Mouse (Mus musculus) testis, adult 2 months (tissue): ENCODE results near the gene Mast4. TPM values are rescaled to one million over a fixed set of nuclear protein-coding genes. Genes with fewer than 3 reads are reported as not detected.

Experiments used
- H3K27ac ChIP-seq: fragments of 200-500 bp; 2 replicates; pipeline ENCODE4 v1.5.1; 2012; ENCODE audit warnings: low read depth, low read length; ENCODE audit not compliant: control insufficient read depth, insufficient read depth
- H3K27me3 ChIP-seq: fragments of 200-500 bp; 2 replicates; pipeline ENCODE4 v1.6.1; 2012; ENCODE audit warnings: mild to moderate bottlenecking, low read length, moderate library complexity; ENCODE audit not compliant: control insufficient read depth, insufficient read depth
- H3K36me3 ChIP-seq: fragments of 200-500 bp; 2 replicates; pipeline ENCODE4 v1.6.1; 2012; ENCODE audit warnings: mild to moderate bottlenecking, low read length; ENCODE audit not compliant: control insufficient read depth, insufficient read depth
- H3K4me1 ChIP-seq: fragments of 200-500 bp; 2 replicates; pipeline ENCODE4 v1.6.1; 2012; ENCODE audit warnings: low read length; ENCODE audit not compliant: control insufficient read depth, insufficient read depth
- H3K4me3 ChIP-seq: fragments of 200-500 bp; 2 replicates; pipeline ENCODE4 v1.5.1; 2012; ENCODE audit warnings: low read depth, mild to moderate bottlenecking, low read length, moderate library complexity, mixed read lengths; ENCODE audit not compliant: control insufficient read depth
- CTCF ChIP-seq: fragments of 200-500 bp; IDR thresholded peaks from 2 replicates; pipeline ENCODE4 v1.5.1; 2012; ENCODE audit warnings: low read depth, mild to moderate bottlenecking, inconsistent platforms, low read length, moderate library complexity; ENCODE audit not compliant: control insufficient read depth, insufficient read depth, insufficient replicate concordance
- POLR2A ChIP-seq: fragments of 200-500 bp; IDR thresholded peaks from 2 replicates; pipeline ENCODE4 v1.6.1; 2012; ENCODE audit warnings: low read depth, mild to moderate bottlenecking, inconsistent platforms, low read length, moderate library complexity; ENCODE audit not compliant: control insufficient read depth
- polyA plus RNA-seq: library from polyadenylated mRNA; depleted of rRNA; stranded (reverse); fragments of >200 nt; gene quantifications from 2 replicates; pipeline ENCODE4 v1.2.3, GENCODE M21; 2012

Mast4 gene
- polyA plus RNA-seq, 1 experiment = 5.3 TPM

DNA sequence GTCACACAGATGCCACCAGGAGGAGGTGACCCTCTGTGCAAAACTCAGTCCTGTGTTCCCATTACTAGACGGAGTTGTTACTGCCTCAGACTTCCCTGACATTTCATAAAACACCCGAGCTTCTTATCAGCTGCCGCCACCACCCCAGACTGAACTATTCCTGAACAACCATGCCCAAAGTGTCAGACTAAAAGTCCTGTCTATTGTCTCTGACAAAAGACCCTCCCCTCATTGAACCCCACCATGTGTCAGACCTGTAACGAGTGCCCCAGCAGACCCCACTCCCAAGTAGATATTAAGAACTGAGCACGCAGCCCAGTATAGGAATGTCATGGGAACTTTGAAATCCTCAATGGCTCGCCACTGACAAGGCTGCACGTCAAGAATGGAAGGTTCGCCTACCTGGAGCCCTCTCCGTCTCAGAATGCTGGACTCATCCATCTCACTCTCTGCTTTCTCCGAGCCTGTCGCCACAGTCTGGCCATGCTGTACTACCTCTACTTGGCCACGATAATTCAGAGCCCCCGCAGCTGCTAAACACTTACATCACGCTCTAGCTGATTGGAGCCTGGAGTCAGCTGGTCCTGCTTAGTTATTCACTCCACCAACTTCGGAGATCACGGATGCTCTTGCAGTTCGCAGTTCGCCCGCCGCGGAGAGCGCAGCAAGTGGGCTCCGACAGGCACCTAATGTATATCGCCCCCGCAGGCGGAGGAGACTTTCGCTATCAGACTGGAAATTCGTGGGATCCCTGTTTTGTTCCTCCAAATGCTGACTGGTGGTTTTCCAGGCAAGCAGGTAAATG, 237.7 kb downstream of the Mast4 start:
- Histone ChIP-seq H3K36me3 (no peaks in the 10 kb centered on the region), H3K27me3 (no peaks in the 10 kb centered on the region), H3K4me3 (peak overlapping the region; percentile 60), H3K27ac (no peak overlapping the region), H3K4me1 (no peaks in the 10 kb centered on the region; the same call in 1 of the 2 replicates)
- no peak for TF ChIP-seq POLR2A
- no peak for TF ChIP-seq CTCF

DNA sequence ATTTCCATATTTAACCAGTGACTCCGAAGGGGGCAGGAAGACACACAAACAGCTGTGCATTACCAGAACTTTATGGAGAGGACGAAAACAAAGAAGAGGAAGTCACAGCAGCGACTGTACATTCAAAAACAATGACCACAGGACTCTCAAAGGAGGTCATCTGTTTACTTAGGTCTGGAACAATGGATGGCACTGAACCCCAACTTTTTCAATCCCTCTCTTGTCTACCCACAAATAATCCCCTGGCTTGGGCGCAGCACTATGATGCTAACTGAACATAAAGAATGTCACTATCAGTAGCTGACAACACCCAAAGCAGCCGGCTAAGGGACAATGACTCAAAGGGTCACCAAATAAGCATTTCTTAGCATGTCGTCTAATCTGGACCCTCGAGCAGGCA, 238.8 kb downstream of the Mast4 start:
- H3K36me3 ChIP-seq = no peaks in the 10 kb centered on the region
- H3K27ac ChIP-seq = no peak overlapping the region
- no peaks in the 10 kb centered on the region; the same call in 1 of the 2 replicates for H3K4me1 ChIP-seq
- no peak overlapping the region for H3K4me3 ChIP-seq
- no peaks in the 10 kb centered on the region for H3K27me3 ChIP-seq
- no peak for TF ChIP-seq CTCF
- no peak for TF ChIP-seq POLR2A

DNA sequence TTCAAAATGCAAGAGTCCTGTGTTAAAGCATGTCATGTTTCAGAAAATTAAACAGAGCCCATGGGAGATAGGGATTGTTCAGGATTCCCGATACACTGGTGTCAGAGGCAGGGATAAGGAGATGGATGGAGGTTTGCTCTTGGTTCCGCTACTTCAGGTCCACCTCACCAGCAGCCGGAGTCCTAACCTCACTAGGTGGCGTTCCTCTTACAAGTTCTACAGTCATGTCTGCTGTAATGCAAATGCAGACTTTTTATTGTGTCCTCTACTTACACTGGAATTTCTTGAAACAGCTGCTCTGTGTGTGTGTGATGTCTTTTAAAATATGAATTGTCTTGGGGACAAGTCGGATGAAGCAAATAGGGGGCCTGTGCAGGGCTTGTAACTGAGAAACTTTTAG, 239.7 kb downstream of the Mast4 start:
- Histone ChIP-seq H3K27ac (no peak overlapping the region), H3K36me3 (no peaks in the 10 kb centered on the region), H3K4me1 (no peaks in the 10 kb centered on the region; the same call in 1 of the 2 replicates), H3K4me3 (no peak overlapping the region), H3K27me3 (no peaks in the 10 kb centered on the region)
- TF ChIP-seq POLR2A = no peak

DNA sequence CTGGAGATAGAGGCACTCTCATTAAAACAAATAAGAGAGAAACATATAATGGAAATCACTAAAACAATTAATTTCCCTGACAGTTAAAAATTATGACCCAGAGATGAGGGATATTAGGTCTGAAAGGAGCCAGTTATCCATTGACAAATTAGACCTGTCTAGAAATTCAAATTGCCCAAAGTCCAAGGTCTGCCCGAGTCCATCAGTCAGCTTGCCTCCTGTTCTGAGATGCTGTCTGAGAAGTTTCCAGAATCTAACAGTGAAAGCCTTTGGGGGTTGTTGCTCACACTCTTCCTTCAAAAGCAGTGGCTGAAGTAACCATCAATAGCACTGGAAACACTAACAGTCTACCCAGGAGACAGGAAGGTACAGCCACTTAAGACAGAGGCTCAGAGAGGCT, 240.6 kb downstream of the Mast4 start:
- no peaks in the 10 kb centered on the region; the same call in 1 of the 2 replicates for H3K4me1 ChIP-seq

DNA sequence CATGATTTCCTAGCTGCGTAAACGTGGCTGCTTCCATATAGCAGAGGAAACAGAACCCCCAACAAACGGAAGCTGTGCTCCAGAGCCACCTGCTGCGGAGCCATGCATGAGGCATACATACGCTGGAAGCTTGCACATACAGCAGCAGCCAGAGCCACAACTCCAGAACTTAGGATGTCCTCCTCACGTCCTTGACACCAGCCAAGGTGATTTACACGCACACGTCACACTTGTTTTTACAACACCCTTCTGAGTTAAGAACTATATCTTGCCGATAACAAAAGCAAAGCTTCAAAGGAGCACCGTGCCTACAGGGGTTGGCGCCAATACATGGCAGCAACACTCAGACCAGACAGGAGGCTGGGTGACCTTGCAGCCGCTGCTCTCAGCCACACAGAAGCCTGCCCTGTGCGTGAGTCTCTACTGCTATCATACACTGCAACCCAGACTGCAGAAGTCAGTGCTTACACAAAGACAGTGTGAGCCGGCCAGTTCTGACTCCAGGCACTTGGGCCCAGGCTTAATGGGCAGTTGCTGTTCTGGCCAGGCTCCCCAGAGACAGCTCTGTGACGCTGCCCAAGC, 248.7 kb downstream of the Mast4 start:
- H3K4me3 ChIP-seq = no peak overlapping the region
- no peak for TF ChIP-seq POLR2A
- H3K27ac ChIP-seq = no peak overlapping the region
- H3K4me1 ChIP-seq = no peaks in the 10 kb centered on the region
- no peaks in the 10 kb centered on the region for H3K27me3 ChIP-seq
- H3K36me3 ChIP-seq = no peaks in the 10 kb centered on the region

More for the DNA sequence above, 240.6 kb downstream of the Mast4 start:
- no peaks in the 10 kb centered on the region for H3K36me3 ChIP-seq
- no peak overlapping the region for H3K4me3 ChIP-seq
- H3K27ac ChIP-seq = no peak overlapping the region
- no peaks in the 10 kb centered on the region for H3K27me3 ChIP-seq
- TF ChIP-seq POLR2A (no peak), CTCF (no peak)

DNA sequence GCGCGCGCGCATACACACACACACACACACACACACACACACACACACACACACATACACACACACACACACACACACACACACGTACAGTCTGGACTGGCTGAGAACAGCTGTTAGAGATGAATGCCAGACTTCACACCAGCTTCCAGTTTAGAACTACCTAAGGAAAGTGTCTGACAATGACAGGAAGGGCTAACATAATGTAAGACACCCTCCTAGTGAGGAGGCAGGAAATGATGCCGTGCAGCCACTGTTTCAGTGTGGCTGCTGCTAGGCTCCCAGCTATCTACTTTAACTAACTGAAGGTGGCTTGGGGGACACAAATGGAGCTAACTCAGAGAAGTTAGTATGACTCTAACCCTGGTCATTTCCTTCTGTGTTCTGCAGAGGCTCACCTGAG, 251.4 kb downstream of the Mast4 start:
- no peak overlapping the region for H3K27ac ChIP-seq
- no peaks in the 10 kb centered on the region for H3K4me1 ChIP-seq
- TF ChIP-seq CTCF (no peak), POLR2A (no peak)
- H3K27me3 ChIP-seq = no peaks in the 10 kb centered on the region
- H3K36me3 ChIP-seq = no peaks in the 10 kb centered on the region
- no peak overlapping the region for H3K4me3 ChIP-seq

DNA sequence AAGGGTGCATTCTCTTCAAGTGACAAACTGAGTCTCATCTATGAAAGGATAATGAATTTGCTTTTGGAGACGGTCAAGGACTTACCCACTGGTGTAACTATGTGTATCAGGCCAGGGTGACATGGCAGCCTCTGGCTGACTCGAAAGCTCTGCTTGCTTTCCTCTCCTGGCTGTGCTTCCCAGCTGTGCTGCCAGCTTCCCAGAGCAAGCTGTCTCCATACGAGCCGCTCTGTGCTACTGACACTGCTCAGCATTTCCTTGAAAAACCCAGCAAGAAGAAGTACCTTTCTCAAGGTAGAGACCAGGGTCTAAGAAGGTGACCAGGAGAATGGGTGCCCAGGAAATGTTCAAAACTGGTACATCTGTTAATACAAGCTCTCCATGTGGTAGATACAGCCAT, 254.5 kb downstream of the Mast4 start:
- H3K36me3 ChIP-seq = no peaks in the 10 kb centered on the region
- TF ChIP-seq CTCF (no peak), POLR2A (no peak)
- H3K4me3 ChIP-seq = no peak overlapping the region
- H3K27ac ChIP-seq = no peak overlapping the region
- H3K4me1 ChIP-seq = no peaks in the 10 kb centered on the region
- no peaks in the 10 kb centered on the region for H3K27me3 ChIP-seq
